Mouse (Mus musculus) olfactory bulb, adult 2 months (tissue): ENCODE results near the gene Med15.

ENCODE experiments used
- CTCF ChIP-seq: fragments of 200-500 bp; IDR thresholded peaks from 2 replicates; pipeline ENCODE4 v1.5.1; 2012; ENCODE audit warnings: low read depth, mild to moderate bottlenecking, low read length, moderate library complexity; ENCODE audit not compliant: insufficient read depth
- POLR2A ChIP-seq: fragments of 200-500 bp; IDR thresholded peaks from 2 replicates; pipeline ENCODE4 v1.6.1; 2012; ENCODE audit warnings: mild to moderate bottlenecking, low read depth, low read length, moderate library complexity; ENCODE audit not compliant: insufficient read depth

DNA sequence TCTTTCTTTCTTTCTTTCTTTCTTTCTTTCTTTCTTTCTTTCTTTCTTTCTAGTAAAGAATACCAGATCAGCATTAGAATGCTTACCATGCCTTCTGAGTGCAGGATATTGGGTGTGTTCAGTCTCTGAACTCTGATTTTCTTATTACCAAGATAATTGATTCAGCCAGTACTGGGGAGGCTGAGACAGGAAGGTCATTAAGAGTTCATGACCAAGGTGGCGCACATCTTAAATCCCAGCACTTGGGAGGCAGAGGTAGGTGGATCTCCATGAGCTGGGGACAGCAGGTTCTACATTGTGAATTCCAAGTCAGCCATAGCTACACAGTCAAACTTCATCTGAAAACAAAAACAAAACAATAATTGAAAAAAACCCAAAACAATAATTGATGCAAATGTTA is 110.8 kb downstream of the Med15 start:
- TF ChIP-seq CTCF (no peak), POLR2A (no peak)
